Mouse (Mus musculus) cerebellum, adult 2 months (tissue): ENCODE data around the gene Fntb.

ENCODE experiments used
- CTCF ChIP-seq: fragments of 200-500 bp; IDR thresholded peaks from 2 replicates; pipeline ENCODE4 v1.5.1; 2011; ENCODE audit warnings: low read depth, mild to moderate bottlenecking, control low read depth, low read length, moderate library complexity, borderline replicate concordance; ENCODE audit not compliant: insufficient read depth
- POLR2A ChIP-seq: fragments of 200-500 bp; IDR thresholded peaks from 2 replicates; pipeline ENCODE4 v1.6.1; 2011; ENCODE audit warnings: low read length, control low read depth, borderline replicate concordance; ENCODE audit not compliant: insufficient read depth

GRCm38 (mm10) chr12:76750866-76751459, 14.4 kb upstream of the Fntb start:
- TF ChIP-seq POLR2A = no peak
- TF ChIP-seq CTCF = no peak
